Mouse (Mus musculus): ENCODE measurements around the gene Tcf21.
A peak's percentile ranks its signal among the peaks of the same experiment; 100 is the strongest.

Tcf21 gene

DNA sequence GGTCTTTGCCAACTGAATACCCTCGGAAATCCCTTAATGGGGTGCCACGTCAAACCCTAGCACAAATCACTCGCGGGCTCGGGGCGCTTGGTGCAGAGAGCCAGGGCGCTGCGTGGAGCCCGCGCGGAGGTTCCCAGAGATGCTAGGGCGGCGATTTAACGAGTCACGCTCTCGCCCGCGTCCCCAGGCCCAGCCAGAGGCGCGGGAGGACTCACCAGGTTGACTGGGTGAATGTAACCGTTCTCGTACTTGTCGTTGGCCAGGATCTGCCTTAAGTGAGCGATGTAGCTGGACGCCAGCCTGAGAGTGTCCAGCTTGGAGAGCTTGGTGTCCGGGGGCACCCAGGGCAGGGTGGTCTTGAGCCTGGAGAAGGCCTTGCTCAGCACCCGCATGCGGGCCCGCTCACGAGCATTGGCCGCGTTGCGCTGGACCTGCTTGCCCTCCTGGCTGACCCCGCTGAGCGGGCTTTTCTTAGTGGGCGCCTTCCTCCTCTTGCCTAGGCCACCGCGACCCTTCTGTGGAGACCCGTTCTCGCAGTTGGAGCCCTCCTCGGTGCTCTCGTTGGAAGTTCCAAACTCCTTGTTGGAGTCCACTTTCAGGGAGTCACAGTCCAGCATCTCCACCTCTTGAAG, 619 bp downstream of the Tcf21 start:
- peaks cover 30% of the 10 kb centered on the region for H3K4me1 ChIP-seq (replicated peaks; ENCODE audit: low read depth, low read length)

DNA sequence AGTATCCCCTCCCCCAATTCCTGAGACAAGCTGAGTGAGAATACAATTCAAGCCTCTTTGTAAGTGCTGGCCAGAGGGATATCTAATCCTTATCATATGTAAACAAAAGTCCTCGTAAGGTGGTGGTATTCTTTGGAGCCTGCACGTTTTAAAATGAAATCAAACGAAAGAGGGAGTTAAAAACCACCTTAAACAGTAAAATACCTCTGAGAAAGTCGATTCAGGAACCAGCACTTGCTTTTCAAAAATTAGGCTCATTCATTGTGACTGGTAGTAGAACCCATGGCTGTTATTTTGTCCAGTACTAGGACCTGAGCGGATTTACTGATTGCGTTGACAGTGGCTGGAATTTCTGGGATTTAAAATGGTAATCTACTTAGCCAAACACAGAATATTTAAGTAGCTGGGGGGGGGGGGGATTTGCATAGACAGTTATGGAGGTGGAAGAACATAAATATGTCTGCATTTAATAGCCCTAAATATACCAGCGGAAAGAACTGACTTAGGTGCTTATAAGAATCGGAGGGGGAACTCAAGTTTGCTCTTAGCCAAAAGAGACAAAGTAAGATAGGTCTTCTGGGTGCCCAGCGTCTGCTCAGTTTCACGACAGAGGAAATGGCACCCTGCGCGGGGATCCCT, 1.3 kb downstream of the Tcf21 start:
- Histone ChIP-seq H3K4me1 (replicated peaks; ENCODE audit: low read depth, low read length) (peaks cover 31% of the 10 kb centered on the region), H3K4me3 (replicated peaks; ENCODE audit: low read length) (peak overlapping the region; percentile 69), H3K9me3 (ENCODE audit: low read length) (peaks cover 3% of the 10 kb centered on the region; the same call in 1 of the 2 replicates), H3K27me3 (ENCODE audit: insufficient read depth, low read length) (peaks cover 81% of the 10 kb centered on the region), H3K36me3 (ENCODE audit: insufficient read depth, low read length) (no peaks in the 10 kb centered on the region)
- no peak for TF ChIP-seq CTCF (conservative IDR thresholded peaks at IDR 0.05; ENCODE audit: low read length)
- no peak for TF ChIP-seq POU5F1 (IDR thresholded peaks at IDR 0.05; ENCODE audit: borderline replicate concordance, low read length)
- no peak for TF ChIP-seq NANOG (IDR thresholded peaks at IDR 0.05; ENCODE audit: borderline replicate concordance, low read length)

More for the DNA sequence above, 619 bp downstream of the Tcf21 start:
- TF ChIP-seq NANOG (IDR thresholded peaks at IDR 0.05; ENCODE audit: borderline replicate concordance, low read length) (no peak), POU5F1 (IDR thresholded peaks at IDR 0.05; ENCODE audit: borderline replicate concordance, low read length) (no peak), CTCF (conservative IDR thresholded peaks at IDR 0.05; ENCODE audit: low read length) (no peak)
- Histone ChIP-seq H3K4me3 (replicated peaks; ENCODE audit: low read length) (peak overlapping the region; percentile 69), H3K36me3 (ENCODE audit: insufficient read depth, low read length) (no peaks in the 10 kb centered on the region), H3K27me3 (ENCODE audit: insufficient read depth, low read length) (peaks cover 77% of the 10 kb centered on the region), H3K9me3 (ENCODE audit: low read length) (peaks cover 3% of the 10 kb centered on the region; the same call in 1 of the 2 replicates)

DNA sequence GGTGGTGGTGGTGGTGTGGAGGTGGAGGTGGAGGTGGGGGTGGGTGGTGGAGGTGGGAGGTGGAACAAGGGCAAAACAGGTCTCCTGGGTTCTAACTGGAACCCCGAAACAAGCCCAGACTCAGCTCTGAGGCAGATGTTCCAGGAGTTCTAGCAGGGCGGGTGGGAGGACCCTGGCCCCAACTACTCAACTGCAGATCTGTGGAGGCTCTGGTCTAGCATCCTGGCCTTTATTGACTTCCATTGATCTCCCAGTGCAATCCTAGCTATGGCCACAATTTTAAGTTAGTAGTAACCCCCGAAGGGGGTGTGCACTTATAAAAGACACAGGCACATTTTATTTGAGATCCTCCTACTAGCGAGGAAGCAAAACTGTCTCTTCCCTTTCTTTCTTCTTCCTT, 2.0 kb downstream of the Tcf21 start:
- TF ChIP-seq CTCF (conservative IDR thresholded peaks at IDR 0.05; ENCODE audit: low read length) (no peak), NANOG (IDR thresholded peaks at IDR 0.05; ENCODE audit: borderline replicate concordance, low read length) (no peak), POU5F1 (IDR thresholded peaks at IDR 0.05; ENCODE audit: borderline replicate concordance, low read length) (no peak)
- no peak overlapping the region for H3K4me3 ChIP-seq (replicated peaks; ENCODE audit: low read length)
- H3K27me3 ChIP-seq (ENCODE audit: insufficient read depth, low read length) = peaks cover 84% of the 10 kb centered on the region
- no peaks in the 10 kb centered on the region for H3K36me3 ChIP-seq (ENCODE audit: insufficient read depth, low read length)
- H3K4me1 ChIP-seq (replicated peaks; ENCODE audit: low read depth, low read length) = peaks cover 37% of the 10 kb centered on the region
- peaks cover 1% of the 10 kb centered on the region; the same call in 1 of the 2 replicates for H3K9me3 ChIP-seq (ENCODE audit: low read length)

DNA sequence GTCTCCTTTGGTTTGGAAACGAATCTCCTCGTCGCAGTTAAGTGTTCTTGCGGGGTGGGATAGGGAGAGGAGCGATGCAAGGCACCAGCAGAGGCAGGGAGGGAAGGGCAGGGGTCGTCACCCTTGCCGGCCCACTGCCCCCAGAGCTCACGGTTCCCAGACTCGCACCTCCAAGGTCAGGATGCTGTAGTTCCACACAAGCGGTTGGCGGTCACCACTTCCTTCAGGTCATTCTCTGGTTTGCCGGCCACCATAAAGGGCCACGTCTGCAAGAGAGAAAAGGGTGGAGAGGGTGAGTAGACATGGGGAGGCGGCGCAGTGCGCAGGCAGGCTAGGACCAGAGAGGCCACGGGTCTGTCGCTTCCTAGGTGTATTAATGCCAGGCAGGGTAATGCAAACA, 2.4 kb downstream of the Tcf21 start:
- no peak overlapping the region for H3K4me3 ChIP-seq (replicated peaks; ENCODE audit: low read length)
- peaks cover 37% of the 10 kb centered on the region for H3K4me1 ChIP-seq (replicated peaks; ENCODE audit: low read depth, low read length)
- no peak for TF ChIP-seq POU5F1 (IDR thresholded peaks at IDR 0.05; ENCODE audit: borderline replicate concordance, low read length)
- no peak for TF ChIP-seq CTCF (conservative IDR thresholded peaks at IDR 0.05; ENCODE audit: low read length)
- TF ChIP-seq NANOG (IDR thresholded peaks at IDR 0.05; ENCODE audit: borderline replicate concordance, low read length) = no peak
- H3K36me3 ChIP-seq (ENCODE audit: insufficient read depth, low read length) = no peaks in the 10 kb centered on the region
- H3K9me3 ChIP-seq (ENCODE audit: low read length) = no peaks in the 10 kb centered on the region
- H3K27me3 ChIP-seq (ENCODE audit: insufficient read depth, low read length) = peaks cover 82% of the 10 kb centered on the region

DNA sequence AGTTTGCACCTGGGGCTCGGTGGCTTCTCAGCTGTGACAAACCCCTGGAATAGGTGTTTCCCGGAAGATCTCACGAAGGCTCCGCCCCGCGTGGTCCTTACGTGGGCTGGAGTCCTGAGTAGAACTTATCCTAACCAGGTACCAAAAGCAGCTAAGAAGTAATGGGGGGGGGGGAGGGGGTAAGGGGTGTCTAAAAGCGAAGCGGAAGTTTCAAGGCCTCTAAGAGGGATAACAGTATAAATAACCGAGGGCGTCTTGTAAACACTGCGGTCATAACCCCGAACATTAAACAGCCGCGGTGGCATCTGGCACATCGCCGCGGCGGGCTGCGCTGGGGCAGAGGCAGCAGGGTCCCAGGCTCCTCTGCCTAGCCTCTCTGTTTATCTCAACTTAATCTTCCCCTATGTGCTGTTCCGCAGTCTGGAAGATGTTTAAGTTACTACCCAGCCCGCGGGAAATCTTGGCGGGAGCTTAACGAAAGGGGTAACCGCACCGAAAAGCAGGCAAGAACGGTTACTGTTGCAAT, 3.7 kb downstream of the Tcf21 start:
- Histone ChIP-seq H3K4me3 (replicated peaks; ENCODE audit: low read length) (no peak overlapping the region), H3K4me1 (replicated peaks; ENCODE audit: low read depth, low read length) (peaks cover 37% of the 10 kb centered on the region), H3K9me3 (ENCODE audit: low read length) (no peaks in the 10 kb centered on the region), H3K36me3 (ENCODE audit: insufficient read depth, low read length) (no peaks in the 10 kb centered on the region), H3K27me3 (ENCODE audit: insufficient read depth, low read length) (peaks cover 83% of the 10 kb centered on the region)
- TF ChIP-seq POU5F1 (IDR thresholded peaks at IDR 0.05; ENCODE audit: borderline replicate concordance, low read length) (no peak), CTCF (conservative IDR thresholded peaks at IDR 0.05; ENCODE audit: low read length) (no peak), NANOG (IDR thresholded peaks at IDR 0.05; ENCODE audit: borderline replicate concordance, low read length) (no peak)

DNA sequence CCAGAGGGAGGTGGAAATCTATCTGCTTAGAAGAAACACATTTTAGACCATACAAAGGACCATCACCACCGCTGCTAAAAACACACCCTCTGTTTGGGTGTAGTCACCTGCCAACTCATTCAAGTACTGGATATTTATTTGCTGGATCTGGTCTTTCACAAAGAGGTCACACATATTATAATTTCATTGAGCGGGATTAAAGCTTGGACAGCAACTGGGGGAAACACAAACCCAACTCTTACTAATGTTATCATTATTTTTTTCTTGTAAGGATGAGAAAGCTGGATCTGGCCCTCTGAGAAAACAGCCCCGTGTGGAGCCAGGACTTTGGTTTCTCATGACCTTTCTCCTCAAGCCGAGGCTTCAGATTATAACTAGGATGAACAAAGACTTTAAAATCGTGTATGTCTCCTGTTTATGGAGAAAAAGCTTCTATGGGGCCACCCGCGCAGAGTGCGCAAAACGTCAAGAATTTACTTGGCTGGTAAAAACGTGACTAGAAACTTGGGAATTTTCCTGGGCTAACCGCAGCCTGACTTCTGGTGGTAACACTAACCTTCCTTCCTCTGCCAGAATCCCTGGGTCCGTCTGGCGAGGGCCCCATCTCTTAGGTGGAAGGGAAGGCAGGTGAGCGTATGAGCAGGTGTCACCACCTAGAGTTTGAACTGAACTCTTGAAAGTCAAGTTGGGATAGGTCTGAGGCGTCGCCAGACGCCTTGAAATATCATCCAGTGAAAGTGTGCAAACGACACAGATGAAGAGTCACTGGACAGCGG, 4.3 kb downstream of the Tcf21 start:
- Histone ChIP-seq H3K4me1 (replicated peaks; ENCODE audit: low read depth, low read length) (peaks cover 37% of the 10 kb centered on the region), H3K4me3 (replicated peaks; ENCODE audit: low read length) (no peak overlapping the region), H3K27me3 (ENCODE audit: insufficient read depth, low read length) (peaks cover 80% of the 10 kb centered on the region), H3K36me3 (ENCODE audit: insufficient read depth, low read length) (no peaks in the 10 kb centered on the region), H3K9me3 (ENCODE audit: low read length) (no peaks in the 10 kb centered on the region)
- no peak for TF ChIP-seq NANOG (IDR thresholded peaks at IDR 0.05; ENCODE audit: borderline replicate concordance, low read length)

DNA sequence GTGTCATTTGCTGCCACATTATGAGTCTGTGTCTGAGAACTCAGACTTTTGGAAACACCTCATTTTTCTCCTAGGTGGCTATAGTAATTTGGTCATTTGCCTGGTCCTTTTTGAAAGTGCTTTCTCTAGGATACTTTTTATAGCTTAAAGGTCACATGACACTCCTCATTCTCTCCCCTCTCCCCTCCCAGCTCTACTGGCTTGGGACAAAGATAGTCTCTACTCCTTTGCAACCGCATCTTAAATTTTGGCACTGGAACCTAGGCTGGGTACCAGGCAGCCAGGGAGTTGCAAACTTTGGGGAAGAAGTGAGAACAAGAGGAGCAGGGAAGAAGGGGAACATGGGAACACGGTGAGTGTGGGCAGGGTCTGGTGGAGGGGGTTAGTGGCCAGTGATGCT, 5.2 kb downstream of the Tcf21 start:
- Histone ChIP-seq H3K4me1 (replicated peaks; ENCODE audit: low read depth, low read length) (peaks cover 33% of the 10 kb centered on the region), H3K4me3 (replicated peaks; ENCODE audit: low read length) (no peak overlapping the region), H3K27me3 (ENCODE audit: insufficient read depth, low read length) (peaks cover 79% of the 10 kb centered on the region), H3K9me3 (ENCODE audit: low read length) (no peaks in the 10 kb centered on the region), H3K36me3 (ENCODE audit: insufficient read depth, low read length) (no peaks in the 10 kb centered on the region)
- TF ChIP-seq POU5F1 (IDR thresholded peaks at IDR 0.05; ENCODE audit: borderline replicate concordance, low read length) = no peak
- TF ChIP-seq NANOG (IDR thresholded peaks at IDR 0.05; ENCODE audit: borderline replicate concordance, low read length) = no peak
- TF ChIP-seq CTCF (conservative IDR thresholded peaks at IDR 0.05; ENCODE audit: low read length) = no peak

DNA sequence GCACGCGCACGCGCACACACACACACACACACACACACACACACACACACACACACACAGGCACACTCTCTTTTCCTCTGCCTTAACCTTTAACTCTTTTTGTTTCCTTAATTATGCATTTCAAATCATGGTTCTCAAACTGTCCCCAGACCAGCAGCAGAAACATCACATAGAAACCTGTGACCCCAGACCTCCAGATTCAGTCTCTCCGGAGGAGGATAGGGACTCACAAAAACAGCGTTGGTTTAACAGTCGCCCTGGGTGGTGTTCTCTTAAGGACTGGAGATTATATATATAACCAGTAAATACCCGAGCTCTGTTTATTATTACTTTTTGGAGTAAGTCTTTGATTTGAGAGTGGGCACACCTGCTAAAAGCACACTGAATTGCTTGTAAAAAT, 5.7 kb downstream of the Tcf21 start:
- H3K4me1 ChIP-seq (replicated peaks; ENCODE audit: low read depth, low read length) = peaks cover 28% of the 10 kb centered on the region
- no peaks in the 10 kb centered on the region for H3K9me3 ChIP-seq (ENCODE audit: low read length)
- TF ChIP-seq CTCF (conservative IDR thresholded peaks at IDR 0.05; ENCODE audit: low read length) (no peak), NANOG (IDR thresholded peaks at IDR 0.05; ENCODE audit: borderline replicate concordance, low read length) (no peak), POU5F1 (IDR thresholded peaks at IDR 0.05; ENCODE audit: borderline replicate concordance, low read length) (no peak)

More for the DNA sequence above, 5.7 kb downstream of the Tcf21 start:
- no peak overlapping the region for H3K4me3 ChIP-seq (replicated peaks; ENCODE audit: low read length)
- H3K36me3 ChIP-seq (ENCODE audit: insufficient read depth, low read length) = no peaks in the 10 kb centered on the region
- peaks cover 74% of the 10 kb centered on the region for H3K27me3 ChIP-seq (ENCODE audit: insufficient read depth, low read length)
